Comparison of ENCODE assay signal across 8 mouse cellular contexts in the genomic region with DNA sequence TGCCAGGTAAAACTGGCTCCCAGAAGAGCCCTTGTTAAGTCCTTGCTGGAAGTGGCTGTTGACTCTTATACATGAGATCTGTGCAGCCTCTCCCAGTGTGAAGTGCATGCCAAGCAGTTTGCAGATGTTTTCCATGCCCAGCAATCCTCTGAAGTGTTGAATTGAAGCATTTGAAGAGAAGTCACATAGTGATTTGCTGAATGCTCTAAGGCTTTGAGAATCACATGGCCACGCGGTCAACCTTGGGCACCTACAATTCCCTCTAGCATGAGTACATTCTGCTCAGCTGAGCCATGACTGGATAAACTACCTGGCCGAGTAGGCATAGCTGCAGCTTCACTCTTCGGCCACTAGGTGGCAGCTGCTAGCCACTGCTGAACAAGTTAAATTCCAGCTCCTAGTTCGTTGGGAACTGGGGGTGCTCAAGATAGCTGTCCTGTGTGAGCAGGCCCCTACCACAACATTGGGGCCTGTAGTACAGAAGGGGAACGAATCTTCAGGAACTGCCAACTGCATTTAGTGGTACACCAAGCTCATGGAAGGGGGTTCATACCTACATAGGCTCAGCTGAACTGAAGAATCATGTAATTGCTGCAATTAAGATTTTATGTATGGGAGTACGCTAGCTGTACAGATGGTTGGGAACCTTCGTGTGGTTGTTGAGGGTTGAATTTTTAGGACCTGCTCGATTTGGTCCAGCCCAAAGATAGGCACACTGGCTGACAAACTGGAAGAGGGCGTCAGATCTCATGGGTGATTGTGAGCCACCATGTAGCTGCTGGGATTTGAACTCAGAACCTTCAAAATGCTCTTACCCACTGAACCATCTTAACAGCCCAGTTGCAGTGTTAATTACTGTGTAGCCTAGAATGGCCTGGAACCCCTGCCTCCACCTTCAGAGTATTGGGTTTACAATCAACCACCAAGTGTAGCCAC. TPM values are rescaled to one million over a fixed set of nuclear protein-coding genes. Genes with fewer than 3 reads are reported as not detected.
DNase-seq lines count a peak whose midpoint lies in the region; ATAC-seq and TF ChIP-seq lines count a peak whose summit lies in the region.

No protein-coding gene starts in this region.

- no peak overlapping the region for H3K4me3 ChIP-seq in gastrocnemius, adult 2 months
- H3K4me3 ChIP-seq in limb, embryonic 10.5 days = no peak overlapping the region
- no peak overlapping the region for H3K4me3 ChIP-seq in midbrain, embryonic 13.5 days (replicated peaks)

- H3K9ac ChIP-seq in midbrain, embryonic 13.5 days (replicated peaks) = no peak overlapping the region

- DNase-seq in layer of hippocampus, adult 11-12 months (ENCODE audit: low spot score) = peak; percentile 63
- DNase-seq in layer of hippocampus, adult 9-10 months (ENCODE audit: low spot score) = no peak
- DNase-seq in cerebellum, postnatal 4 days (ENCODE audit: low spot score in 2 of 2) = peak; percentile 49 to 66
- peak; percentile 73 for DNase-seq in gastrocnemius, adult 2 months
- DNase-seq in limb, embryonic 10.5 days (ENCODE audit: low spot score) = peak; percentile 79
- DNase-seq in spleen, adult 12 weeks (ENCODE audit: low spot score) = peak; percentile 65

- ATAC-seq in inflammation-experienced regulatory T-cells, adult 6 months = peak; percentile 78
- peak; percentile 66 for ATAC-seq in midbrain, embryonic 13.5 days

- intact Hi-C loops in gastrocnemius, adult 2 months (cut with DNase I) = loop anchor here (1.0 to 2.0 kb wide), 2 partner anchors 14 to 75 kb away; no protein-coding TSS in a partner anchor

- H3K27me3 ChIP-seq in limb, embryonic 10.5 days (ENCODE audit: low read depth, poor library complexity, severe bottlenecking) = no peaks in the 10 kb centered on the region
- no peaks in the 10 kb centered on the region for H3K27me3 ChIP-seq in midbrain, embryonic 13.5 days

- H3K9me3 ChIP-seq in limb, embryonic 10.5 days (replicated peaks) = no peaks in the 10 kb centered on the region
- H3K9me3 ChIP-seq in midbrain, embryonic 13.5 days = no peaks in the 10 kb centered on the region

- H3K4me1 ChIP-seq in limb, embryonic 10.5 days = peaks cover 29% of the 10 kb centered on the region
- H3K4me1 ChIP-seq in midbrain, embryonic 13.5 days (replicated peaks) = peaks cover 24% of the 10 kb centered on the region

- H3K4me2 ChIP-seq in midbrain, embryonic 13.5 days (replicated peaks) = no peak overlapping the region

- 32% methylated on average over 10 of the region's 10 CpGs for WGBS in limb, embryonic 10.5 days
- 33% methylated on average over 10 of the region's 10 CpGs for WGBS in midbrain, embryonic 13.5 days

- H3K27ac ChIP-seq in gastrocnemius, adult 2 months = no peak overlapping the region; the same call in 1 of the 2 replicates
- H3K27ac ChIP-seq in limb, embryonic 10.5 days = no peak overlapping the region
- 0 out of 2 replicates have a peak overlapping the region, but pooled peaks have one; percentile 21 for H3K27ac ChIP-seq in midbrain, embryonic 13.5 days

- H3K36me3 ChIP-seq in limb, embryonic 10.5 days = peaks cover 59% of the 10 kb centered on the region
- peaks cover 54% of the 10 kb centered on the region for H3K36me3 ChIP-seq in midbrain, embryonic 13.5 days

- no peak; the same call in none of the 2 replicates for TF ChIP-seq CTCF in gastrocnemius, adult 2 months (IDR thresholded peaks at IDR 0.05)

RNA-seq across cellular contexts. Expression of gene Rps19, which starts 6.4 kb away (rescaled TPM):
- 100 to 1,000 TPM; 326 to 419 TPM for total RNA-seq in gastrocnemius, adult 2 months (2021)
- polyA plus RNA-seq in inflammation-experienced regulatory T-cells, adult 6 months (2017; shearing (Covaris generic)) = over 10,000 TPM in 2 of 3 experiments, 1,000 to 10,000 TPM in 1; 7,402 to 12,964 (median 12,716) TPM
- polyA plus RNA-seq in limb, embryonic 10.5 days (2016; fragmentation: Nextera tagmentation; extraction: Ambion mirVana) = 2,143 and 2,281 TPM in 2 replicates
- polyA plus RNA-seq in midbrain, embryonic 13.5 days (2015; fragmentation: Nextera tagmentation; extraction: Ambion mirVana) = 1,308 and 1,443 TPM in 2 replicates

RNA-seq across cellular contexts. Expression of gene Cd79a, which starts 6.6 kb away (rescaled TPM):
- not detected for total RNA-seq in gastrocnemius, adult 2 months (2021)
- polyA plus RNA-seq in inflammation-experienced regulatory T-cells, adult 6 months (2017; shearing (Covaris generic)) = 10 to 100 TPM in 2 of 3 experiments, 1 to 10 TPM in 1; 2.2 to 13.5 (median 10.8) TPM
- 0.31 and 0.36 TPM in 2 replicates for polyA plus RNA-seq in limb, embryonic 10.5 days (2016; fragmentation: Nextera tagmentation; extraction: Ambion mirVana)
- polyA plus RNA-seq in midbrain, embryonic 13.5 days (2015; fragmentation: Nextera tagmentation; extraction: Ambion mirVana) = 0.35 and 0.40 TPM in 2 replicates

RNA-seq across cellular contexts. Expression of gene Arhgef1, which starts 12.2 kb away (rescaled TPM):
- 10 to 100 TPM; 28.4 to 29.3 TPM for total RNA-seq in gastrocnemius, adult 2 months (2021)
- 100 to 1,000 TPM; 112 to 198 (median 176) TPM for polyA plus RNA-seq in inflammation-experienced regulatory T-cells, adult 6 months (2017; shearing (Covaris generic))
- 77.1 and 100 TPM in 2 replicates for polyA plus RNA-seq in limb, embryonic 10.5 days (2016; fragmentation: Nextera tagmentation; extraction: Ambion mirVana)
- 46.7 and 59.2 TPM in 2 replicates for polyA plus RNA-seq in midbrain, embryonic 13.5 days (2015; fragmentation: Nextera tagmentation; extraction: Ambion mirVana)

RNA-seq across cellular contexts. Expression of gene Dmrtc2, which starts 20.7 kb away (rescaled TPM):
- not detected for total RNA-seq in gastrocnemius, adult 2 months (2021)
- polyA plus RNA-seq in inflammation-experienced regulatory T-cells, adult 6 months (2017; shearing (Covaris generic)) = not detected
- not detected in 2 replicates for polyA plus RNA-seq in limb, embryonic 10.5 days (2016; fragmentation: Nextera tagmentation; extraction: Ambion mirVana)
- not detected in 2 replicates for polyA plus RNA-seq in midbrain, embryonic 13.5 days (2015; fragmentation: Nextera tagmentation; extraction: Ambion mirVana)

RNA-seq across cellular contexts. Expression of gene Lypd4, which starts 20.8 kb away (rescaled TPM):
- not detected for total RNA-seq in gastrocnemius, adult 2 months (2021)
- not detected for polyA plus RNA-seq in inflammation-experienced regulatory T-cells, adult 6 months (2017; shearing (Covaris generic))
- not detected in 2 replicates for polyA plus RNA-seq in limb, embryonic 10.5 days (2016; fragmentation: Nextera tagmentation; extraction: Ambion mirVana)
- not detected in 2 replicates for polyA plus RNA-seq in midbrain, embryonic 13.5 days (2015; fragmentation: Nextera tagmentation; extraction: Ambion mirVana)
